Mouse (Mus musculus): ENCODE measurements at regions not wholly inside any gene's neighbourhood (a gene's known extent, or its start where the extent isn't known, plus 50 kb on each side); places are given as distances from the start of the nearest gene placed in this dataset.

- no peak for DNase-seq (ENCODE audit: low spot score in 2 of 2)
These were observed 117.9 kb upstream of the Kynu start for GRCm38 (mm10) chr2:43437251-43437650.

DNA sequence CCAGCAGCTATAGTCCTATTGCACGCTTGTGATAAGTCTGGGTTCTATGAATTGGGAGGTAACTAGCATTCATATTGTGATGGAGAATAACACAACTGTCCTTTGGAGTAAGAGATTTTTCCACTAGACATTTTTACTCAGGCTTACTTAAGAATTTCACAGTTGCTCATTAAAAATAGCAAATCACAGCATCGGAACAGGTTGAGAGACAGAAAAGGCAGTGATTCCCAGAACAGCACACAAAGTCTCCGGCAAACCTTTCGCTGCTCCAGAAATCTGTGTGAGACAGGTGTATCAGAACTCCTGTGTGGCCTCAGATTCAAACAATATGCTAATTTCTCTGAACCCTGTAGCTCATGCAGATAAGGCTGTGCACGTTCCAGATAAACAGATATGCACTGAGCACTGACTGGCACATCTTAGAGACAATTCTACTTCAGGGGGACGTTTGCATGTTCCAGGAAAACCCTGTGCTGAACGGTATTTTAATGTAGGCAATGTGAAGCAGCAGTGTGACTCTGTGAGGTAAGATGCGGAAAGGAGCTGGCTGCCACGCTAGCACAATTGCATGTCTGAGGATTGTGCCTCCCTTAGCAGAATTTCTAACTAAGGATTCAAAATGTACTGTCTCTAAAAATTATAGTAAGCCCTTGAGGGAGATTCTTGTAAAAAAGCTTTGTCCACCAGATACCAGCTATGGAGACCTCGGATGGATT, 99.8 kb upstream of the Kynu start:
- peak in 1 of 2 experiments; percentile 5 for DNase-seq (ENCODE audit: low spot score in 2 of 2)

DNA sequence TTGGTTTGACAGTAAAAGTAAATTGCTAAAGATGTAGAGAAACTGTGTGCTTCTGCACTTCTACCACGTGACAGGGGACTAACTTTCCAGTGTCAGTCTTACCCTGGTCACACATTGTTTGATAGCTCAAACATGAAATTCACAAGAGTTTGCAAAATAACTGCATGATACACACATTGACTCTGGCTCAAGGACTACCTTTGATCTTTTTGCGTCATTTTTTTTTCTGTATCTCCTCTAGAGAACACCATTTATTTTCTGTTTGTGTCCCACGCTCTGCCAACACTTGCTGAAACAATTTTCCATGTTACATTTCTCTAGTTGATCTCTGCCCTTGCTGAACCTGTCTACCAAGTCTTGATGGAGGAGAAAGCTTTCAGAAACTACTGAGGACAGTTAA, 86.0 kb upstream of the Kynu start:
- no peak for DNase-seq (ENCODE audit: low spot score in 2 of 2)

GRCm38 (mm10) chr2:43469893-43470292, 85.2 kb upstream of the Kynu start:
- no peak for DNase-seq (ENCODE audit: low spot score in 2 of 2)

DNA sequence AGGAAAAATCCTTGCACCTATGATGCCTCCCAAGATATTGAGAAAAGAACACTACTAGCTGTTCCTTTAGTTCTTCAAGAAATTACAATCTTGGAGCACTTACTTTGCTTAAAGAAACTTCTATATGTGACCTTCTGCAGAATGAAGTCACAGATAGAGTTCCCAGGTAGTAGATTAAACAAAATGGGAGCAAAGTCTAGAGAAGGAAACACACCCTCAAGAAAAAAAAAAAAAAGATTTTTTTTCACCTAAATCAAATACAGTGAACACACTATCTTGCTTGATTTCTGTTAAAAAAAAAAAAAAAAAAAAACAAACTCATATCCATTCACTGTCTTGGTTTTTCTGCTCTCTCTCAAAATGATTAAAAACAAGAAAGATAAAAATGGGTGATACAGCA, 76.6 kb upstream of the Kynu start:
- DNase-seq (ENCODE audit: low spot score in 2 of 2): no peak

GRCm38 (mm10) chr2:43479871-43480270, 75.3 kb upstream of the Kynu start:
- DNase-seq (ENCODE audit: low spot score in 2 of 2): no peak

Measured in frontal cortex, postnatal 14 days (tissue).